Mouse (Mus musculus): Measurements from ENCODE around the gene Olfr1167.

- TF ChIP-seq CTCF (IDR thresholded peaks at IDR 0.05; ENCODE audit: low read depth, low read length) (no peak), POLR2AphosphoS5 (IDR thresholded peaks at IDR 0.05; ENCODE audit: insufficient replicate concordance, low read depth, low read length) (no peak)
Observed at GRCm38 (mm10) chr2:88128172-88128571, 26.8 kb downstream of the Olfr1167 start, which contains the start of gene Olfr1166.

All from G1E (cell line).